Mouse (Mus musculus): ENCODE data around the gene Cwc27. TPM values are rescaled to one million over a fixed set of nuclear protein-coding genes. Genes with fewer than 3 reads are reported as not detected.

The Cwc27 gene
- total RNA-seq, 2 experiments from 2014 or later: 22.1 to 26.8 TPM

GRCm38 (mm10) chr13:104615999-104616810, 200.7 kb downstream of the Cwc27 start:
- DNase-seq (ENCODE audit: low spot score in 2 of 2): no peak

GRCm38 (mm10) chr13:104615111-104615510, 201.8 kb downstream of the Cwc27 start:
- DNase-seq (ENCODE audit: low spot score in 2 of 2): no peak

- no peak for DNase-seq (ENCODE audit: low spot score in 2 of 2)
Observed at GRCm38 (mm10) chr13:104611296-104611695, 205.6 kb downstream of the Cwc27 start.

DNA sequence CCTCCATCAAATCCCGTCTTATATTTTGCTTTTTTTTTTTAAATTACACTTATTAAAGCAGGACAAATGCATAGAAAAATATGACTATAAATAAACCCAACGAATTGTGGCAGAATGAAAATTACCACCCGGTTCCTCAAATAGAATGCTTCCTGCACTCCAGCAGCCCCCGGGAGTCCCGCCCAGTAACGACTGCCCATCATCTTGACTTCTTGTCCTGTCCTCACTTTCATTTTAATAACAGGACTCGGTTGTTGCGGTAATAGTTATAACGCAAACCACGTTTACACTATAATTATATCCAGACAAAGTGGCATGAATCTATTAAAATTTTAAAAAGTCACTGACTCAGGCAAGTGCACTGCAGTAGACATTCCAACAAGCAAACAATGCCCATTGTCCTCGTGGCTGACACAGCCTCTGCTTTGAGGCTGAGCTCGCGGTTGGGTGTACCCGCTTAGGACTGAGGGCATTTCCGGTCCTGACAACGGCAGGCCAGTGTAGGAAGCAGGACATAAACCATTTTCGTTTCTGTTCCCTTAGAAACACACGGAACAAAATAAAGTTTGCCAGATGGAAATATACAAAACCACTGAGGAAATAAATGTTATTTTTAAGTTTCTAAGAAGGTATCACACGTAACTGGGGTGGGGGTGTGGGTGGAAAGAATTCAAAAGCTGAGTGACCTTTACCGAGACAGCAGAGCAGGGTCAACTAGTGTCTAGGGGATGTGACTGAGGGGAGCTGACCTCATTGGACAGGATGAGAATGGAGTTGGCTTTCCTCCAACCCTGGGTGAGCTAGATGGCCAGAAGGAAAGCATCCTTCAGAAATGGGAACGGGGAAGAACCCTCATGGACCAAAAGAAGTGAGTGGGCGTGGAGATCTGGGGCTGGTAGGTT, 206.5 kb downstream of the Cwc27 start:
- DNase-seq (ENCODE audit: low spot score in 2 of 2): no peak

DNA sequence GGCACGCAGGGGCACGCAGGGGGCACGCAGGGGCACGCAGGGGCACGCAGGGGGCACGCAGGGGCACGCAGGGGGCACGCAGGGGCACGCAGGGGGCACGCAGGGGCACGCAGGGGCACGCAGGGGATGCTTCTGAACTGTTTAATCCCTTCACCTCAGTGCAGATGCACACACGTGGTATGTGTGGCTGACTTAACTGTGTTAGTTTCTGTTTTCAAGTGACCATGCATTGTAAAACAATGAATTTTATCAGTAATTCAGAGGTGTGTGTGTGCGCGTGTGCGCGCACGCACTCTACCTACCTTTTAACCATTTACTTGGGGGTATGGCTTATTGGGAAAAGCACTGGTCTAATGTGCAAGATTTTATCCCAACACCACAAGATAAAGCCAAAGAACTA, 208.4 kb downstream of the Cwc27 start:
- no peak for DNase-seq (ENCODE audit: low spot score in 2 of 2)

DNA sequence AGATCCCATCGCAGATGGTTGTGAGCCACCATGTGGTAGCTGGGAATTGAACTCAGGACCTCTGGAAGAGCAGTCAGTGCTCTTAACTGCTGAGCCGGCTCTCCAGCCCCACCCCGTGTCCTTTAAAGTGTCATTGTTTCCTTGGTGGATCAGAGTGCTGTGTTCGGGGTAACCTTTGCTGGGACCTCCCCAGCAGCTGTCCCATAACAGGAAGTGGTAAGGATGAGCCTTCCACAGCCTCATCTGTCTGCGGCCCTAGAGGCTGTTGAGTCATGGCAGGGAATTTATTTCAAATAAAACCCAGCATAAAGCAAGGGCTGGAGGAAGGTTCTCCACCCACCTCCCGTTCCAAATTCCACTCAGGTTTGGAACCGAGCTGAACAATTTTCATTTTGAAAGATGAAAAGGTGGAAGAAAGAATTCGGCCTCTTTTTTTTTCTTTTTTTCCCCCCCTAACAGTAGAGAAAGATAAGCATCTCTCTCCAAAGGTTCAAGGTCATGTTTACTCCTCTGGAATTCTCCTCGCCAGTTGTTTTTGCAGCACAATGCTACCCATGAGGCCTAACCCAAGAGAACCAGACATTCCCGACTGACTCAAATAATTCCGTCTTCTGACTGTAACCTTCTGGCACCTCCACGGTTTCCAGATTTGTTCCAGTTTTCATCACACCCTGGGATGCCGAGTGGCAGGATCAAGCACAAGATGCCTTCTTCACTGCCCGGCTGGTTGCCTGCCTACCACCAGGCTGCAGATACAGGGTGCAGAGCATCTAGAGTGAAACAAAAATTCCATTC, 210.0 kb downstream of the Cwc27 start:
- no peak for DNase-seq (ENCODE audit: low spot score in 2 of 2)

DNA sequence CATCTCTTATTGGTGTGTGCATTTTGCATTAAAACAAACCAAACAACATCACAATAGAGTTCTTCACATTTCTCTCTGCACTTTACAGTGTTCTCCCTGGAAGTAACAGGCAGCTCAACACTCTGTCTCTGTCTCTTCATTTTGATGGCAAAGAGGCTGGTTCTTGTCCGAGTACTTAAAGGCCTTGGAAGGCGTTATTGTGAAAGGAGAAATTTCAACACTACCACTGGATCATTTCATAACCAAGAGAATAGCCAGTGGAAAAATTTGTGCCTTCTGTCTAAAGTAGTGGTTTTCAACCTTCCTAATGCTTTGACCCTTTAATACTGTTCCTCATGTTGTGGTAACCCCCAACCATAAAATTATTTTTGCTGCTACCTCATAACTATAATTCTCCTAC, 211.8 kb downstream of the Cwc27 start:
- DNase-seq (ENCODE audit: low spot score in 2 of 2): no peak

GRCm38 (mm10) chr13:104602197-104602596, 214.7 kb downstream of the Cwc27 start:
- no peak for DNase-seq (ENCODE audit: low spot score in 2 of 2)

GRCm38 (mm10) chr13:104601783-104602182, 215.2 kb downstream of the Cwc27 start:
- no peak for DNase-seq (ENCODE audit: low spot score in 2 of 2)

- no peak for DNase-seq (ENCODE audit: low spot score in 2 of 2)
Observed at GRCm38 (mm10) chr13:104596199-104596598, 220.7 kb downstream of the Cwc27 start.

- no peak for DNase-seq (ENCODE audit: low spot score in 2 of 2)
Observed at GRCm38 (mm10) chr13:104594820-104595351, 222.1 kb downstream of the Cwc27 start.

GRCm38 (mm10) chr13:104590931-104591330, 226.0 kb downstream of the Cwc27 start:
- no peak for DNase-seq (ENCODE audit: low spot score in 2 of 2)

DNA sequence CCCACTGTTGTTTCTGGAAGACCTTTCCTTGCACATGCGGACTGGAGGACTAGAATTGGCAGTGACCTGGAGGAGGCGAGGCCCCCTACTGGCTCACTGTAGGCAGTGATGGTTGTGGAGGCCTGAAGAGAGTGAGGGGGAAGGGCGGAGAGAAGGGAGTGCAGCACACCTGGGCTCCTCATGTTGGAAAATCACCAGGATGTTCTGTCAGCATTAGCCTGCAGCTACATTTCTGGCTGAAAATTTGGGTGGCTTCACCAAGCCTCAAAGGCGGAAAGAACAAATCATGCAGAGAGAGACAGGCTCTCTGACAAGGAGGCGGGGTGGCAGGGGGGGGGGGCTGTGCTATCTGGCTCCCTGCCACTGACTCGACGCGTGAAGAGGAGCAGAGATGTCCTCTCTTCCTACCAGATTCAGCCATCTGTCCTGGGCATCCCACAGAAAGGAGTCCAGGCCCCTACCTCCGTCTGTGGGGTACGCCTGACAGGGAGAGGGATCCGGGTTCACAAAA, 226.8 kb downstream of the Cwc27 start:
- peak; percentile 14 to 37 for DNase-seq (ENCODE audit: low spot score in 2 of 2)

- DNase-seq (ENCODE audit: low spot score in 2 of 2): no peak
Observed at GRCm38 (mm10) chr13:104588383-104588782, 228.6 kb downstream of the Cwc27 start.

Other genes starting within 250 kb of the Cwc27 start
- 10 to 100 TPM; 14.2 to 14.5 TPM for gene Srek1ip1, start 24.7 kb downstream of the Cwc27 start, total RNA-seq (2021)
- gene Shisal2b, start 46.8 kb upstream of the Cwc27 start, total RNA-seq (2021): under 1 TPM; 0.55 to 0.80 TPM
- 10 to 100 TPM; 85.4 to 85.7 TPM for gene Rgs7bp, start 237.8 kb upstream of the Cwc27 start, total RNA-seq (2021)

Measured in layer of hippocampus, postnatal 10 days (tissue).